Mouse (Mus musculus) bone marrow macrophage, adult 2 months (primary cell): ENCODE data around the gene Luzp1.

Experiments
- CTCF ChIP-seq: IDR thresholded peaks from 2 replicates; pipeline ENCODE4 v1.5.1; 2012; ENCODE audit warnings: low read depth, mild to moderate bottlenecking, low read length, moderate library complexity
- POLR2A ChIP-seq: IDR thresholded peaks from 2 replicates; pipeline ENCODE4 v1.6.1; 2012; ENCODE audit warnings: mild to moderate bottlenecking, low read depth, low read length, borderline replicate concordance

DNA sequence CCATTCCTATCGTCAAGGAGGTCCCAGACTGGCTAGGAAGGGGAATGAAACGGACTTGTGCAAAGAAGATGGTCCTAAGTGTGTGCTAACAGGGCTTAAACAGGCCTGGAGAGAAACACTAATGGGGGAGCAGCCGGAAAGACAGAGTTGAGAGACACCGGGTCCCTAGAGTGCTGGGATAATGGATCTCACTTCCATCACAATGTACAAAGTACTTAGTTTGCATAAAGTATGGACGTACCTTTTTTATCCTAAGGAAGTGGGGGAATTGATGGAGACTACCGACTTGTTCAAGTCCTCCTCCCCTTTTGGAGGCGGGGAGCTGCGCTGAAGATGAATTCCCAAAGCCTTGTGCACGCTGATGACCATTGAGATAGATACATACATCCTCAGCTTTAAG is 6.1 kb upstream of the Luzp1 start:
- TF ChIP-seq CTCF (no peak), POLR2A (no peak)
